Mouse (Mus musculus): ENCODE results near the gene Sgsm2. TPM values are rescaled to one million over a fixed set of nuclear protein-coding genes. Genes with fewer than 3 reads are reported as not detected.
A peak's percentile ranks its signal among the peaks of the same experiment; 100 is the strongest.

Gene Sgsm2
- polyA plus RNA-seq, 1 experiment from 2014 or later: 9.7 TPM

GRCm38 (mm10) chr11:74857756-74858155 lies 39.1 kb downstream of the Sgsm2 start:
- no peak overlapping the region for H3K9ac ChIP-seq

DNA sequence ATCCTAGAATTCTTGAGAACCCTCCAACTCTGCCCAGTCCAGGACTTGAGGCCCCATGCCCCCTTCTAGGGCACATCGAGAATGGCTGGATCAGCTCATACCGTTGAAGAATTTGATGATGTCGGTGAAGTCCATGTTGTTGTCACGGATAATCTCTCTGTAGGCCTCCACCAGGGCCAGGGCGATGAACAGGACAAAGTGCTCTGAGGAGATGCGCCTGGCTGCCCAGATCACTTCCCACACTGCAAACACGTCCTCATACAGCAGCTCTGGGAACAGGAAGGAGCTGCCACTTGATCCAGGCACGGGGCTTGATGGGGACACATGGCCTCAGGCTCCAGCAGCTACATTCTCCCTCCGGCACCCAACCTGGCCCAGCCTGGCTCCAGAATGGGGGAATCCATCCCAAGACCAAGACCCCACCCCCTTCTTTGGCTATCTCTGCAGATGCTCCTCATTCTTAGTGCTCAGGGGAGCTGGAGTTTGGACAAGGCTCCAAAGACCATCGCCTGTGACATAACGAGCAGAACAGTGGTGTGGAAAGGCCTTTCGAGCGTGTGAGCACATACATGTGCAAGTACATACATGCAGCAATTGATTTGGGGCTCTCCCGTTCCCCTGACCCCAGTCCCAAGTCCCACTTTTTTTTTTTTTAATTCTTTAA lies 45.7 kb downstream of the Sgsm2 start:
- H3K27ac ChIP-seq: no peak overlapping the region
- H3K4me3 ChIP-seq: no peak overlapping the region
- WGBS: 83% methylated on average over 14 of the region's 14 CpGs
- H3K9me3 ChIP-seq (replicated peaks): no peaks in the 10 kb centered on the region
- H3K4me1 ChIP-seq: peaks cover 6% of the 10 kb centered on the region; the same call in 1 of the 2 replicates
- H3K27me3 ChIP-seq: no peaks in the 10 kb centered on the region
- ATAC-seq: no peak
- H3K4me2 ChIP-seq: no peak overlapping the region
- peaks cover 39% of the 10 kb centered on the region; the same call in 1 of the 2 replicates for H3K36me3 ChIP-seq (ENCODE audit: poor library complexity, severe bottlenecking)
- no peak overlapping the region for H3K9ac ChIP-seq

More at GRCm38 (mm10) chr11:74857756-74858155, 39.1 kb downstream of the Sgsm2 start:
- H3K27ac ChIP-seq: no peak overlapping the region
- H3K36me3 ChIP-seq (ENCODE audit: poor library complexity, severe bottlenecking): peaks cover 49% of the 10 kb centered on the region
- H3K4me3 ChIP-seq: no peak overlapping the region
- no peaks in the 10 kb centered on the region for H3K27me3 ChIP-seq
- no peaks in the 10 kb centered on the region for H3K4me1 ChIP-seq
- no peaks in the 10 kb centered on the region for H3K9me3 ChIP-seq (replicated peaks)
- WGBS: 89% methylated on average over 9 of the region's 9 CpGs
- H3K4me2 ChIP-seq: no peak overlapping the region
- no peak for ATAC-seq

DNA sequence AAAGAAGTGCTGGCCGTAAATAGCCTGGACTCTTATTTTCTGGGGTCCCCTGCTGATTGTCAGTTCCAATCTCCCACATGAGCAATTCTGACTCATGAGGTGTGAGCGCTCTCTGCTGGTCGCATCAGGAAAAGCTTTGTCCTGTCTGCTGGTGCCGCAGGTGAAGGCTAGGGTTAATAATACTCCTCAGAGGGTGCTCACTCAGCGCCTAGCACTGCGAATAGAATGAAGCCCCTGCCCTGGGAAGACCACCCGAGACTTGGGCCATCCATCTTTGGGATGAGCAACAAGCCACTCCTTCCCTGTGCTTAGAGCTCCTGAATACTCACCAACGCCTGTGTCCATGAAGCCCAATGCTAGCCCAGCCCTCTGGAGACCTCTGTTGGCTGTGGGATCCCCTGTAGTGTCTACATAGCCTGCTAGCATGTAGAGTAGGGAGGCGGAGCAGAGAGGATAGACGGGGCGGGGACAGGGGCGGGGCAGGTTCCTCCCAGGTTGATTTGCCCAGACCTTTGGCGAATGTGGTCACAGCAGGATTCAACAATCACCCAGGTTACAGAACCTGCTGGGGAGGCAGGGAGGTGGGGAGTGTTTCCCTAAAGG lies 48.8 kb downstream of the Sgsm2 start:
- Histone ChIP-seq H3K9ac (no peak overlapping the region), H3K27ac (no peak overlapping the region), H3K36me3 (ENCODE audit: poor library complexity, severe bottlenecking) (peaks cover 55% of the 10 kb centered on the region), H3K4me3 (no peak overlapping the region), H3K4me1 (peaks cover 6% of the 10 kb centered on the region; the same call in 1 of the 2 replicates), H3K9me3 (replicated peaks) (no peaks in the 10 kb centered on the region; the same call in 1 of the 2 replicates), H3K4me2 (no peak overlapping the region), H3K27me3 (no peaks in the 10 kb centered on the region)
- ATAC-seq: peak; percentile 50; the same call in 1 of the 2 replicates
- 5% methylated on average over 13 of the region's 13 CpGs for WGBS

- Histone ChIP-seq H3K27me3 (no peaks in the 10 kb centered on the region), H3K9ac (no peak overlapping the region), H3K9me3 (replicated peaks) (no peaks in the 10 kb centered on the region; the same call in 1 of the 2 replicates), H3K4me2 (no peak overlapping the region), H3K4me1 (peaks cover 6% of the 10 kb centered on the region; the same call in 1 of the 2 replicates), H3K27ac (no peak overlapping the region), H3K4me3 (no peak overlapping the region), H3K36me3 (ENCODE audit: poor library complexity, severe bottlenecking) (peaks cover 57% of the 10 kb centered on the region)
- no peak for ATAC-seq
- 79% methylated on average over 3 of the region's 3 CpGs for WGBS
These were observed 51.1 kb downstream of the Sgsm2 start for GRCm38 (mm10) chr11:74845784-74846183.

DNA sequence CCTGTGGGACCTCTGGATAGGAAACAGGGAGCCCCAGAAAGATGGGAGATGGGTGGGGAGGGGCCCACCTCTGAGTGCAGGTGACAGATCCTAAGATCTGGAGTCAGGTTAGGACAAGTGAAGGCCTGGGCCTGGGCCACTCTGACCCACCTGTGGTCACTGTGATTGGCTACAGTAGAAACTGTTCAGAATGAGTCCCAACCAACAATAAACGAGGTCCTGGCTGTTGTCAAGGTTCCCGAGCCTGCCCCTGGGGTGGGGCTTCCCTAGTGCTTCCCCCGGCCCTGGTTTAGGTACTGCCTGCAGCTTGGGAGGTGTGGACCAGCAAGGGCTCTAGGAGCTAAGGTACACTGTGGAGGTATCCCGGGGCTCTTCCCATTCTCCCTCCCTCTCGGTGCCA lies 53.1 kb downstream of the Sgsm2 start:
- Histone ChIP-seq H3K4me2 (no peak overlapping the region), H3K4me3 (no peak overlapping the region), H3K27me3 (no peaks in the 10 kb centered on the region), H3K4me1 (peaks cover 13% of the 10 kb centered on the region), H3K27ac (no peak overlapping the region), H3K9me3 (replicated peaks) (no peaks in the 10 kb centered on the region; the same call in 1 of the 2 replicates), H3K9ac (no peak overlapping the region), H3K36me3 (ENCODE audit: poor library complexity, severe bottlenecking) (peaks cover 53% of the 10 kb centered on the region)
- ATAC-seq: no peak
- 59% methylated on average over 5 of the region's 5 CpGs for WGBS

DNA sequence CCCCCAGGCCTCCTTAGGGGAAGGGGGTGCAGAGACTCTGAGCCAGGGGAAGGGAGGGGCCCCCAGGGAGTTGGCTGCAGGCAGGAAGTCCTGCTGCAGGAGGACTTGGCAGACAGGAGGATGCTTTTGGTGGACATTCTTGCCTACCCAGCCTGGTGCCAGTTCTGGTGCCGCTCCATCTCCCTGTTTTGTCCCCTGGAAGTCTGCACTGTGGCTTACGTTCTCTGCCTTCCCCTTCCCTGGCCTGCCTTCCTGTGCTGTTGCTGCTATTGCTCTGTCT lies 53.5 kb downstream of the Sgsm2 start:
- no peaks in the 10 kb centered on the region for H3K27me3 ChIP-seq
- no peaks in the 10 kb centered on the region; the same call in 1 of the 2 replicates for H3K9me3 ChIP-seq (replicated peaks)
- H3K36me3 ChIP-seq (ENCODE audit: poor library complexity, severe bottlenecking): peaks cover 53% of the 10 kb centered on the region
- H3K27ac ChIP-seq: no peak overlapping the region
- 90% methylated on average over 2 of the region's 2 CpGs for WGBS
- no peak overlapping the region for H3K9ac ChIP-seq
- H3K4me1 ChIP-seq: peaks cover 14% of the 10 kb centered on the region
- ATAC-seq: no peak
- H3K4me3 ChIP-seq: no peak overlapping the region
- no peak overlapping the region for H3K4me2 ChIP-seq

DNA sequence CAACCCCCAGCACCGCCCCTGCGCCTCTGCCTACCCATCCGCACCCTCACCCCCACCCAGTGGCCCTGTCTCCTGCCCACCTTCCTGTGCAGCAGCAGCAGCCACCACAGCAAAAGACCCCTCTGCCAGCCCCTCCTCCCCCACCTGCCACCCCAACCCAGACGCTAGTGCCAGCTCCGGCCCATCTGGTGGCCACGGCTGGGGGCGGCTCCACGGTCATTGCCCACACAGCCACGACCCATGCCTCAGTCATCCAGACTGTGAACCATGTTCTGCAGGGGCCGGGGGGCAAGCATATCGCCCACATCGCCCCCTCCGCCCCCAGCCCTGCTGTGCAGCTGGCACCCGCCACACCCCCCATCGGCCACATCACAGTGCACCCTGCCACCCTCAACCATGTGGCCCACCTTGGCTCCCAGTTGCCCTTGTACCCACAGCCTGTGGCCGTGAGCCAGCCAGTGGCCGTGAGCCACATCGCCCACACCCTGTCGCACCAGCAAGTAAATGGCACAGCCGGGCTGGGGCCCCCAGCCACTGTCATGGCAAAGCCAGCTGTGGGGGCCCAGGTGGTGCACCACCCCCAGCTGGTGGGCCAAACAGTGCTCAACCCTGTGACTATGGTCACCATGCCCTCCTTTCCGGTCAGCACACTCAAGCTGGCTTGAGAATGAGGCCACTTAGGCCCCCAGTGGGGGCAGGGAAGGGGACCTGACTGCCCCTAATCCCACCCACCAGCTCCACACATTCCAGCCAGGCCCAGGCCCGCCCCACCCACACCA lies 54.0 kb downstream of the Sgsm2 start:
- Histone ChIP-seq H3K9ac (no peak overlapping the region), H3K4me1 (peaks cover 13% of the 10 kb centered on the region), H3K36me3 (ENCODE audit: poor library complexity, severe bottlenecking) (peaks cover 53% of the 10 kb centered on the region), H3K27ac (no peak overlapping the region), H3K9me3 (replicated peaks) (no peaks in the 10 kb centered on the region; the same call in 1 of the 2 replicates), H3K27me3 (no peaks in the 10 kb centered on the region), H3K4me2 (no peak overlapping the region), H3K4me3 (no peak overlapping the region)
- 93% methylated on average over 22 of the region's 22 CpGs for WGBS
- no peak for ATAC-seq

- no peak overlapping the region for H3K4me2 ChIP-seq
- no peak overlapping the region for H3K4me3 ChIP-seq
- no peak for ATAC-seq
- 86% methylated on average over 13 of the region's 13 CpGs for WGBS
- no peaks in the 10 kb centered on the region; the same call in 1 of the 2 replicates for H3K9me3 ChIP-seq (replicated peaks)
- no peaks in the 10 kb centered on the region for H3K27me3 ChIP-seq
- H3K9ac ChIP-seq: no peak overlapping the region
- H3K4me1 ChIP-seq: peaks cover 19% of the 10 kb centered on the region
- H3K36me3 ChIP-seq (ENCODE audit: poor library complexity, severe bottlenecking): peaks cover 53% of the 10 kb centered on the region
- no peak overlapping the region for H3K27ac ChIP-seq
These were observed 54.8 kb downstream of the Sgsm2 start for GRCm38 (mm10) chr11:74842045-74842444.

- no peak overlapping the region for H3K4me2 ChIP-seq
- H3K4me3 ChIP-seq: no peak overlapping the region
- H3K27ac ChIP-seq: no peak overlapping the region
- WGBS: 78% methylated on average over 9 of the region's 9 CpGs
- no peaks in the 10 kb centered on the region for H3K27me3 ChIP-seq
- H3K9me3 ChIP-seq (replicated peaks): no peaks in the 10 kb centered on the region; the same call in 1 of the 2 replicates
- ATAC-seq: no peak
- H3K4me1 ChIP-seq: peaks cover 25% of the 10 kb centered on the region
- 0 out of 2 replicates have a peak overlapping the region, but pooled peaks have one; percentile 16 for H3K9ac ChIP-seq
- H3K36me3 ChIP-seq (ENCODE audit: poor library complexity, severe bottlenecking): peaks cover 53% of the 10 kb centered on the region
These were observed 55.5 kb downstream of the Sgsm2 start for GRCm38 (mm10) chr11:74841366-74841765.

DNA sequence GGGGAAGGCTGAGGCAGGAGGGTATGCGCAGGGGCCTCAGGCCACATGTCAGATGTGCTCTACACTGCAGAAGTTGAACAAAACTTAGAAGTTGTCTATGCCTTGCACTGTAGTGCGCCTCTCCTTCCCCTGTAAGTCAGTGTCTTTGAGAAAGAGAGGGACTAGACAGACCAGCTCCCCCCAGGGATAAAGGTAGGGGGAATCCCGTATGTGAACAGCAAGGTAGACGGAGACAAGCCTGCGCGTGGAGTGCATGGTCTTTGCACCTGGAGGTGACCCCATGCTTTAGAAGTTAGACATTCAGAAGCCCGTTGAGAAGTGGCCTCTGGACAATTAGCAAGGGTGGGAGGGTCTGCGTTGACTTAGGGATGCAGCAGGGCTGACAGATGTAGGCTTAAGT lies 56.1 kb downstream of the Sgsm2 start:
- H3K36me3 ChIP-seq (ENCODE audit: poor library complexity, severe bottlenecking): peaks cover 52% of the 10 kb centered on the region
- no peak overlapping the region for H3K4me3 ChIP-seq
- no peak for ATAC-seq
- no peak overlapping the region for H3K27ac ChIP-seq
- no peaks in the 10 kb centered on the region for H3K27me3 ChIP-seq
- no peak overlapping the region for H3K9ac ChIP-seq
- no peak overlapping the region for H3K4me2 ChIP-seq
- H3K4me1 ChIP-seq: peaks cover 25% of the 10 kb centered on the region
- 90% methylated on average over 8 of the region's 8 CpGs for WGBS
- no peaks in the 10 kb centered on the region; the same call in 1 of the 2 replicates for H3K9me3 ChIP-seq (replicated peaks)

DNA sequence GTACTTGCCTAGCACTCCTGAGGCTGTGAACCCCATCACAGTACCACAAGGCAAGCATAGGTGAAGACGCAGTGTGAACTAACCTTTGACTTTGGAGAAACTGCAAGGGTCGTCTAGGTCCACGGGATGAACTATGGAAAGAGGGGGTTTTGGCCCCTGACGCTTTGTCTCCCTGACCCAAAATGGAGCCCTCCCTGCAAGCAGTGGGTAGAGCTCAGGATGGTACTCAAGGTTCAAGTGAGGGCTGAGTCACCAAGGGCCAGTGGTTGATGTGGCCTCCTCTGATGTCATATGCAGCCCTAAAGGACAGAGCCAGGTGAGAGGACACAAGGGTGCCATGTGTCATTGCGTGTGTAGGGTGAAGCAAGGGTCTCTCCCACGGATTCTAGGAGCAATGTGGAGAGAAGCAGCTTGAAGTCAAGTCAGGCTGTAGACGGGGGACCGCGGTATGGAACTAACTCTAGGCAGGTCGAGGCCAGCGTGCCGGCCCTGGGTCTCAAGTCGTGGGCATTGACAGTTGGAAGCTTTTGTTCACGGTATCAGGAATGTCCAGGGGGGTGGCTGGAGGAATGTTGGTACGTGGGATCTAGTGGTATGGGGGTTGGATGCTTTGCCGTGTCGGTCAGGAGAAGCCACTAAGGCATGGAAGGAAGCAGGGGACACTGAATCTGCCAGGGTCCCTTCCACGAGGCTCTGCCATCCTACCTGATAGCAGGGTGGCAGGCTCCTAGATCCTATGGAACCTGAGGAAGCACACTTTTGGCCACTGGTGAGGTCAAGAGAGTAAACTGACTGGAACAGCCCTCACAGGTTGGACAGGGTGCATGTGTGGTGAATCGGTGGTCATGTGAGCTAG lies 56.8 kb downstream of the Sgsm2 start:
- H3K27me3 ChIP-seq: no peaks in the 10 kb centered on the region
- H3K4me3 ChIP-seq: no peak overlapping the region
- no peak overlapping the region for H3K4me2 ChIP-seq
- no peaks in the 10 kb centered on the region for H3K9me3 ChIP-seq (replicated peaks)
- 94% methylated on average over 19 of the region's 19 CpGs for WGBS
- no peak for ATAC-seq
- H3K9ac ChIP-seq: no peak overlapping the region
- H3K36me3 ChIP-seq (ENCODE audit: poor library complexity, severe bottlenecking): peaks cover 45% of the 10 kb centered on the region
- no peak overlapping the region for H3K27ac ChIP-seq
- H3K4me1 ChIP-seq: peaks cover 25% of the 10 kb centered on the region
